Mouse (Mus musculus) liver, embryonic 11.5 days (tissue): ENCODE results near the gene Gm17490. TPM values are rescaled to one million over a fixed set of nuclear protein-coding genes. Genes with fewer than 3 reads are reported as not detected.

Experiments used
- ATAC-seq: fragments of 200-750 bp; cut with Nextera tagmentation; replicated peaks from 2 replicates; pipeline ENCODE4 v1.8.0; 2017; ENCODE audit warnings: moderate number of reproducible peaks, mild to moderate bottlenecking, moderate TSS enrichment, moderate library complexity; ENCODE audit not compliant: low FRiP score
- DNase-seq: peaks from one replicate; pipeline ENCODE4 v3.0.0-alpha.2; 2017; ENCODE audit warnings: low spot score
- H3K27ac ChIP-seq: fragments of 300-500 bp; sonication (generic); 2 replicates; pipeline ENCODE4 v1.5.1; 2014; ENCODE audit warnings: mild to moderate bottlenecking, low read depth, low read length, control low read depth
- H3K27me3 ChIP-seq: fragments of 300-500 bp; sonication (generic); replicated peaks from 2 replicates; pipeline ENCODE4 v1.6.1; 2014; ENCODE audit warnings: low read length, mixed read lengths; ENCODE audit not compliant: control insufficient read depth, insufficient read depth
- H3K36me3 ChIP-seq: fragments of 300-500 bp; sonication (generic); 2 replicates; pipeline ENCODE4 v1.6.1; 2014; ENCODE audit warnings: mild to moderate bottlenecking, low read length, moderate library complexity, mixed read lengths; ENCODE audit not compliant: control insufficient read depth, insufficient read depth
- H3K4me1 ChIP-seq: fragments of 300-500 bp; sonication (generic); replicated peaks from 2 replicates; pipeline ENCODE4 v1.6.1; 2014; ENCODE audit warnings: low read length, mixed read lengths; ENCODE audit not compliant: control insufficient read depth, insufficient read depth
- H3K4me2 ChIP-seq: fragments of 300-500 bp; sonication (generic); 2 replicates; pipeline ENCODE4 v1.6.1; 2014; ENCODE audit warnings: mild to moderate bottlenecking, control low read depth, moderate library complexity
- H3K4me3 ChIP-seq: fragments of 300-500 bp; sonication (generic); 2 replicates; pipeline ENCODE4 v1.5.1; 2014; ENCODE audit warnings: low read depth, low read length, control low read depth
- H3K9ac ChIP-seq: fragments of 300-500 bp; sonication (generic); 2 replicates; pipeline ENCODE4 v1.6.1; 2014; ENCODE audit warnings: low read depth, low read length, control low read depth
- H3K9me3 ChIP-seq: fragments of 300-500 bp; sonication (generic); 2 replicates; pipeline ENCODE4 v1.6.1; 2016; ENCODE audit warnings: low read length, inconsistent platforms, mixed read lengths; ENCODE audit not compliant: control insufficient read depth
- WGBS: fragments of 180-500 bp; shearing (Covaris S2); extraction: QIAGEN DNeasy Blood & Tissue Kit; methylation state at CpG from one replicate; pipeline ENCODE4 v1.1.7; 2014; 5-methylcytosine and 5-hydroxymethylcytosine counted together
- polyA plus RNA-seq: library from polyadenylated mRNA; unstranded; fragments of >200 nt; fragmentation: Nextera tagmentation; extraction: Ambion mirVana; gene quantifications from 2 replicates; pipeline ENCODE4 v1.2.1, GENCODE M21; 2014

The Gm17490 gene
- polyA plus RNA-seq, 1 experiment from 2014 or later, result not detected

GRCm38 (mm10) chr2:11657581-11657980 is 31.5 kb upstream of the Gm17490 start:
- Histone ChIP-seq H3K4me3 (no peak overlapping the region), H3K9ac (no peak overlapping the region), H3K27me3 (no peaks in the 10 kb centered on the region), H3K4me2 (no peak overlapping the region), H3K27ac (no peak overlapping the region), H3K9me3 (no peaks in the 10 kb centered on the region), H3K4me1 (no peaks in the 10 kb centered on the region), H3K36me3 (no peaks in the 10 kb centered on the region)
- 64% methylated on average over 2 of the region's 2 CpGs for WGBS
- DNase-seq (no peak), ATAC-seq (no peak)

DNA sequence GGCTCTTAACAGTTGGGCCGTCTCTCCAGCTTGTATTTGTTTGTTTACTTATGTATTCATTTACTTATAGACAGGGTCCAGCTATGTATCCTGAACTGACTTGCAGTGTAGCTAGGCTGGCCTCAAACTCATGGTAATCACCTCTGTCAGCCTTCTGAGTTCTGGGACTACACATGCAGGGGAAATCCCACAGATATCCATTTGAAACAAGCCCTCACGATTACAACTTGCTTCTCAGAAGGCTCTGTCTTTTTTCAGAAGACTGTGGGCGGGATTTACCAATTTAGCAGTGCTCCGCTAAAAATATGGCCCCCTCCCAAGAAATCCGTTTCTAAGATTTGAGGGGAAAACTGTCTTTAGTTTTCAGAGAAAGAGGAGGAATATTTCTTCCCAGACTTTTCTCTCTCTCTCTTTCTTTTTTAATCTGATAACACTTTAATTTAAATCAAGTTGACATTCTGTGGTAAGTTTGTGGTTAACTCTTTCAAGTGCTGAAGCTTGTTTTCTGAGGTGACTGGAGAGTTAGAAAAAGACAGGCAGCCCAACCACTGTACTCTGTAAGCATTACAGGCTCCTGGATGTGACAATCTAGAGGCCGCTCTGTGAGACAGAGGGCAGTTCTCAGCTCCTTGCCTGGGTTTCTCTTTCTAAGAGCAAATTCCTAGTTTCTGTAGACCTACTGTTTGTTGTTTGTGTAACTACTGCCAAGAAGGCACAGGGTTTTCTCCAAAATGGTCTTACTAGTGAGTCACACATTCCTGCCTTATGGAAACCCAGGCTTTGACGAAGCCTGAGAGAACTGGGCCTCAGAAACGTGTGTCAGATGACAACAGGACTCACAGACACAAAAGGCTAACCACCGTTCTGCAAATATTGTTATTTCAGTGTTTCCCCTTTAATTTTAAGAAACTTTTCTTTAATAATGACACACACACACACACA is 29.2 kb upstream of the Gm17490 start:
- no peaks in the 10 kb centered on the region for H3K9me3 ChIP-seq
- no peaks in the 10 kb centered on the region for H3K27me3 ChIP-seq
- H3K36me3 ChIP-seq, result no peaks in the 10 kb centered on the region
- 58% methylated on average over 9 of the region's 9 CpGs for WGBS
- no peak overlapping the region for H3K4me3 ChIP-seq
- no peak for ATAC-seq
- H3K9ac ChIP-seq, result no peak overlapping the region
- no peaks in the 10 kb centered on the region for H3K4me1 ChIP-seq
- H3K27ac ChIP-seq, result no peak overlapping the region
- DNase-seq, result no peak
- no peak overlapping the region for H3K4me2 ChIP-seq

DNA sequence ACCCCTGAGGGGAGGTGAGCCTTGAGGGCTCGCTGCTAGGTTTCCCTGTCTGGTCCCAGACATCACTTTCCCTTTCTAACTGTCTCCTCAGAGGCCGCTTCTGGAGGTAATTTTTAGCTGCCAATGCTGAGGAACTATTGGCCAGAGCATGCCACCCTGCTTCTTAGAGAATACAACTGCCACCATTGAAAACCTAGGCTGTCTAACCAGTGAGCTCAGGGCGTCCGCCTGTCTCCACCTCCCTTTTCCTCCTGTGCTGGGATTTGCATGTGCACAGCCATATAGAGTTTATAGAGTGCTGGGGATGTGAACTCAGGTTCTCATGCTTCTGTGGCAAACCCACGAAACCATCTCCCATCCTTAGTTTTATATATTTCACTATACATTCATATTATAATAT is 27.7 kb upstream of the Gm17490 start:
- WGBS, result 68% methylated on average over 5 of the region's 5 CpGs
- DNase-seq (no peak), ATAC-seq (no peak)
- Histone ChIP-seq H3K36me3 (no peaks in the 10 kb centered on the region), H3K9me3 (no peaks in the 10 kb centered on the region), H3K27ac (no peak overlapping the region), H3K27me3 (no peaks in the 10 kb centered on the region), H3K4me3 (no peak overlapping the region), H3K9ac (no peak overlapping the region), H3K4me2 (no peak overlapping the region), H3K4me1 (no peaks in the 10 kb centered on the region)

DNA sequence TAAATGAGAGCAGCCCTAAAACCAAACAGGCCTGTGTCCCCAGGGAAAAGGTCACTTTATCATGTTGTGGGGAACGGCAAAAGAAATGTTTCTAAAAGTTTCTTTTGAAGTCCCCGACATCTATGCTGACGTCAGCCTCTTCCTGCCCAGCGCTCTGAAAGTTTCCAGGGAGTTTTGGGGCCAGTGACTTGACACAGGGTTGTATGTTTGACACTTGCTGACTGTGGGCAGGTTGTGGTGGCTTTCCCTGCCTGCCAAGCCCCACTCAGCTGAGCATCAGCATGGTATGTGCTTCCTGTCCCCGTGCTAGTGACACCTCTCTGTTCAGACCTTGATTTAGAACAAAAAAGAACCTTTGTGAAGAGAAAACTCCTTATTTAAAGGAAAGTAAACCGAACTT is 27.3 kb upstream of the Gm17490 start:
- Histone ChIP-seq H3K27ac (no peak overlapping the region), H3K9ac (no peak overlapping the region), H3K4me3 (no peak overlapping the region), H3K4me2 (no peak overlapping the region), H3K36me3 (no peaks in the 10 kb centered on the region), H3K9me3 (no peaks in the 10 kb centered on the region), H3K4me1 (no peaks in the 10 kb centered on the region), H3K27me3 (no peaks in the 10 kb centered on the region)
- 25% methylated on average over 6 of the region's 6 CpGs for WGBS
- ATAC-seq (no peak), DNase-seq (no peak)

- no peaks in the 10 kb centered on the region for H3K4me1 ChIP-seq
- H3K9me3 ChIP-seq, result no peaks in the 10 kb centered on the region
- WGBS, result 41% methylated on average over 2 of the region's 2 CpGs
- no peak overlapping the region for H3K27ac ChIP-seq
- H3K4me2 ChIP-seq, result no peak overlapping the region
- DNase-seq (no peak), ATAC-seq (no peak)
- H3K9ac ChIP-seq, result no peak overlapping the region
- no peak overlapping the region for H3K4me3 ChIP-seq
- H3K27me3 ChIP-seq, result no peaks in the 10 kb centered on the region
- no peaks in the 10 kb centered on the region for H3K36me3 ChIP-seq
Observed at GRCm38 (mm10) chr2:11652780-11653179, 26.7 kb upstream of the Gm17490 start.

DNA sequence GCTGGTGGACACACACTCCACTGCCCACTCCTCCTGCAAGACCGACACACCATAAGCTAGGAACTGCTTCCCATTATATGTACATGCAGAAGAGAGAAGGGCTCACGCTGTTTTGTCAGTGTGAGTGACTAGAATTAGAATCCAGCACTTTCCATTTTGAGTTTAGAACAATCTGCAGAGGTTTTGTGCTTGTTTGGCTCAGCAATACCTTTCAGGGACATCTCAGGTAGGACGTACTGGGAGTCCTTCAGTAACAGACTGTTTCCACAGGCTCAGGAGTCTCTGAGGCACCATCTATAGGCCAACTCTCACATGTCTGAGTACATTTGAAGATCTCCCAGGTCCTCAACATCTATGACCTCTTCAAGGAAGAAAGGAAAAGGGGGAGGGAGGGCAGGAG is 26.1 kb upstream of the Gm17490 start:
- H3K4me1 ChIP-seq, result no peaks in the 10 kb centered on the region
- DNase-seq, result no peak
- no peaks in the 10 kb centered on the region for H3K36me3 ChIP-seq
- no peaks in the 10 kb centered on the region for H3K27me3 ChIP-seq
- no peak overlapping the region for H3K9ac ChIP-seq
- H3K4me3 ChIP-seq, result no peak overlapping the region
- WGBS, result 80% methylated on average over 3 of the region's 3 CpGs
- no peaks in the 10 kb centered on the region for H3K9me3 ChIP-seq
- no peak overlapping the region for H3K4me2 ChIP-seq
- no peak overlapping the region for H3K27ac ChIP-seq
- no peak for ATAC-seq

DNA sequence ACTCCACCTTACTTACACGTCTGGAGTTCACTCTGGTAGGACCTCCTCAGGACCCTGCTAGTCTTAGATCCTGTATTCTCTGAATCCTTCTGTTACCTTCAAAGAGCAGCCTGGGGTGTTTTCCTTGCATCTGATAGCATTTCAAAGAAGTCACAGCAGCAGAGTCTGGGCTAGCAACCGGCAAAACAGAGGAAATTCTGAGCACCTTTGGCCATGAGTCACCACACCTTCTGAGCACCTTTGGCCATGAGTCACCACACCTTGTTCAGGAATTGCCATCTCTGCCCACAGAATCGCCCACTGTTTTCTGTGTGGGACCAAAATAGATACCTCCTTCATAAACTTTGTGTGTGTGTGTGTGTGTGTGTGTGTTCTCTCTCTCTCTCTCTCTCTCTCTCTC is 25.4 kb upstream of the Gm17490 start:
- 43% methylated on average over 3 of the region's 3 CpGs for WGBS
- no peak overlapping the region for H3K9ac ChIP-seq
- H3K4me3 ChIP-seq, result no peak overlapping the region
- no peaks in the 10 kb centered on the region for H3K36me3 ChIP-seq
- H3K4me2 ChIP-seq, result no peak overlapping the region
- H3K27me3 ChIP-seq, result no peaks in the 10 kb centered on the region
- DNase-seq (no peak), ATAC-seq (no peak)
- no peak overlapping the region for H3K27ac ChIP-seq
- no peaks in the 10 kb centered on the region for H3K4me1 ChIP-seq
- H3K9me3 ChIP-seq, result no peaks in the 10 kb centered on the region

DNA sequence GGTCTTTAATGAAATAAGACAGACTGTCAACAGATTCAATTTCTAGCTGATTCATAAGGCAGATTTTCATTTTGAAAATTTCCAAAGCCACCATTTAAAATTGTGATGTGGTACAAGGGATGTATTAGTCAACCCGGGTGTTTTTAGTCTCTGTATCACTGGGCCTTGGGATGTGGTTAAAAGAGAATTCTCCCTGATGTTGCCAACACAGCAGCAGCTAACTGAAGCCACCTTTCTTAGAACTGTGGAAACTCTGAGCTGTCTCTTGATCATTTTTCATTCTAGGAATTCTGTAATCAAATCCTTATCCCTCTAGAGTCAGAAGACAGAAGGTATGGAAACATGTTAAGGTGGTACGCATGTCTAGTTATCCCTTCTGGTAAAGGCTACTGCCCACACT is 19.2 kb upstream of the Gm17490 start:
- WGBS, result 80% methylated on average over 2 of the region's 2 CpGs
- Histone ChIP-seq H3K4me2 (no peak overlapping the region), H3K27me3 (no peaks in the 10 kb centered on the region), H3K4me3 (no peak overlapping the region), H3K27ac (no peak overlapping the region), H3K9me3 (no peaks in the 10 kb centered on the region), H3K9ac (no peak overlapping the region), H3K4me1 (no peaks in the 10 kb centered on the region), H3K36me3 (no peaks in the 10 kb centered on the region)
- no peak for DNase-seq
- no peak for ATAC-seq

DNA sequence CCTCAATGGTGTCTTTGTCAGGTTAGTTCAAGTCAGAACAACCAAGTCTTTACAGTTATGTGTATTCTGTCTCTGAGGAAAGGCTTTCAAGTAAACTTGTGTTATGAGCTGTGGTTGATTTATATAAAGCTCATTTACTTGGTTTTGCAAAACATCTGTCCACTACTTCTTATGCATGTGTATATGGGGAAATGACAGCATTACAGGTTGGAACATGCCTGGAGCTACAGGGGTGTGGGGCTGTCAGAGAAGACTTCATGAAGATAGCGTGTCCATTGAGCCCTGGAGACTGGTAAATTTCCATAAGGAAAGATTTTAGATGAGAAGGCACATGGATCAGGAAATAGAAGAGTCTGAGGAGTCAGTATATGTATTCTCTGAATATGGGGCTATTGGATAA is 18.0 kb upstream of the Gm17490 start:
- no peak for ATAC-seq
- 73% methylated on average over 1 of the region's 1 CpGs for WGBS

More for the DNA sequence above, 18.0 kb upstream of the Gm17490 start:
- Histone ChIP-seq H3K4me3 (no peak overlapping the region), H3K4me1 (no peaks in the 10 kb centered on the region), H3K4me2 (no peak overlapping the region), H3K9ac (no peak overlapping the region), H3K27ac (no peak overlapping the region), H3K9me3 (no peaks in the 10 kb centered on the region), H3K36me3 (no peaks in the 10 kb centered on the region), H3K27me3 (no peaks in the 10 kb centered on the region)
- no peak for DNase-seq
